In the genomic region with DNA sequence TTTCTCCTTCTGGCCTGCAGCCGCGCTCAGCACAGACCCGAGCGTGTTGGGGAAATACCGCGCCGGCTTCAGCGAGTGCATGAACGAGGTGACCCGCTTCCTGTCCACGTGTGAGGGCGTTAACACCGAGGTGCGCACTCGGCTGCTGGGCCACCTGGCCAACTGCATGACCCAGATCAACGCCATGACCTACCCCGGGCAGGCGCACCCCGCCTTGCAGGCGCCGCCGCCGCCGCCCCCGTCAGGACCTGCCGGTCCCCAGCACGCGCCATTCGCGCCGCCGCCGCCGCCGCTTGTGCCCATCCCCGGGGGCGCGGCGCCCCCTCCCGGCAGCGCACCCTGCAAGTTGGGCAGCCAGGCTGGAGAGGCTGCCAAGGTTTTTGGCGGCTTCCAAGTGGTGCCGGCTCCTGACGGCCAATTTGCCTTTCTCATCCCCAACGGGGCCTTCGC, we compare ENCODE assay signal across 8 mouse cellular contexts. TPM values are rescaled to one million over a fixed set of nuclear protein-coding genes. Genes with fewer than 3 reads are reported as not detected.
DNase-seq lines count a peak whose midpoint lies in the region; ATAC-seq and TF ChIP-seq lines count a peak whose summit lies in the region.

No protein-coding gene starts in this region.

- intact Hi-C loops in heart, postnatal 10 days (cut with DNase I), result loop anchor here (1.0 to 2.0 kb wide), 5 partner anchors 120 to 333 kb away; no protein-coding TSS in a partner anchor

- peak; percentile 80 for DNase-seq in CD4-positive, CD25-positive, alpha-beta regulatory T cell, adult 2 months (ENCODE audit: low read depth, low spot score)
- DNase-seq in forebrain, embryonic 11.5 days (ENCODE audit: low spot score), result peak; percentile 92
- DNase-seq in heart, postnatal 10 days, result peak; percentile 91 to 93
- DNase-seq in kidney, postnatal 36 days, result peak; percentile 87 to 94
- DNase-seq in thymus, adult 18-20 months, result peak; percentile 61 to 69

- ATAC-seq in forebrain, embryonic 11.5 days (replicated peaks; ENCODE audit: low FRiP score), result 0 out of 2 replicates have a peak, but pooled peaks have one; percentile 1
- 0 out of 2 replicates have a peak, but pooled peaks have one; percentile 1 for ATAC-seq in liver, embryonic 16.5 days (ENCODE audit: low read depth)
- no peak for ATAC-seq in neural tube, embryonic 15.5 days (ENCODE audit: low FRiP score)

- TF ChIP-seq POLR2A in bone marrow, adult 2 months (IDR thresholded peaks at IDR 0.05; ENCODE audit: borderline replicate concordance, control insufficient read depth, low read depth, low read length), result no peak

- no peaks in the 10 kb centered on the region for H3K36me3 ChIP-seq in forebrain, embryonic 11.5 days (ENCODE audit: control insufficient read depth, insufficient read depth, low read length)
- H3K36me3 ChIP-seq in liver, embryonic 16.5 days (ENCODE audit: control insufficient read depth, insufficient read depth), result no peaks in the 10 kb centered on the region
- no peaks in the 10 kb centered on the region for H3K36me3 ChIP-seq in neural tube, embryonic 15.5 days

- TF ChIP-seq CTCF in bone marrow, adult 2 months (IDR thresholded peaks at IDR 0.05; ENCODE audit: control insufficient read depth, insufficient read depth, low read length), result peak; percentile 51

- peak overlapping the region; percentile 95 for H3K4me2 ChIP-seq in forebrain, embryonic 11.5 days (ENCODE audit: low read depth, low read length, severe bottlenecking)
- peak overlapping the region; percentile 54 for H3K4me2 ChIP-seq in liver, embryonic 16.5 days (ENCODE audit: low read depth, low read length)
- peak overlapping the region; percentile 98 for H3K4me2 ChIP-seq in neural tube, embryonic 15.5 days

- peak overlapping the region; percentile 28 for H3K27ac ChIP-seq in bone marrow, adult 2 months (ENCODE audit: control insufficient read depth, insufficient read depth, low read depth, low read length, poor library complexity)
- peak overlapping the region; percentile 88 for H3K27ac ChIP-seq in forebrain, embryonic 11.5 days (ENCODE audit: low read depth, low read length)
- peak overlapping the region; percentile 29 for H3K27ac ChIP-seq in liver, embryonic 16.5 days (ENCODE audit: low read length)
- H3K27ac ChIP-seq in neural tube, embryonic 15.5 days (replicated peaks), result peak overlapping the region; percentile 83

- peaks cover 6% of the 10 kb centered on the region for H3K27me3 ChIP-seq in forebrain, embryonic 11.5 days (ENCODE audit: control insufficient read depth, insufficient read depth, low read length)
- peaks cover 92% of the 10 kb centered on the region for H3K27me3 ChIP-seq in liver, embryonic 16.5 days (ENCODE audit: control insufficient read depth, insufficient read depth, low read depth, low read length)
- H3K27me3 ChIP-seq in neural tube, embryonic 15.5 days (replicated peaks), result peaks cover 25% of the 10 kb centered on the region

- under 1% methylated on average over 46 of the region's 46 CpGs for WGBS in bone marrow, adult 2 months
- 0% methylated on average over 45 of the region's 46 CpGs for WGBS in forebrain, embryonic 11.5 days
- WGBS in liver, embryonic 16.5 days (ENCODE audit: insufficient replicate concordance), result under 1% methylated on average over 44 of the region's 46 CpGs
- WGBS in neural tube, embryonic 15.5 days, result under 1% methylated on average over 45 of the region's 46 CpGs

- peak overlapping the region; percentile 91 for H3K9ac ChIP-seq in forebrain, embryonic 11.5 days (ENCODE audit: low read length)
- peak overlapping the region; percentile 19 for H3K9ac ChIP-seq in liver, embryonic 16.5 days (ENCODE audit: low read depth, low read length)
- peak overlapping the region; percentile 51 for H3K9ac ChIP-seq in neural tube, embryonic 15.5 days (replicated peaks)

- no peaks in the 10 kb centered on the region; the same call in none of the 2 replicates for H3K4me1 ChIP-seq in bone marrow, adult 2 months (ENCODE audit: control insufficient read depth, insufficient read depth, low read length)
- peaks cover 24% of the 10 kb centered on the region for H3K4me1 ChIP-seq in forebrain, embryonic 11.5 days (replicated peaks; ENCODE audit: control insufficient read depth, insufficient read depth, low read length)
- peaks cover 16% of the 10 kb centered on the region for H3K4me1 ChIP-seq in liver, embryonic 16.5 days (ENCODE audit: control insufficient read depth, low read depth, low read length)
- peaks cover 70% of the 10 kb centered on the region for H3K4me1 ChIP-seq in neural tube, embryonic 15.5 days

- H3K9me3 ChIP-seq in forebrain, embryonic 11.5 days (ENCODE audit: control insufficient read depth, low read length), result no peaks in the 10 kb centered on the region
- H3K9me3 ChIP-seq in liver, embryonic 16.5 days (replicated peaks; ENCODE audit: control insufficient read depth, low read length), result no peaks in the 10 kb centered on the region
- no peaks in the 10 kb centered on the region for H3K9me3 ChIP-seq in neural tube, embryonic 15.5 days (replicated peaks)

- H3K4me3 ChIP-seq in bone marrow, adult 2 months (replicated peaks; ENCODE audit: control insufficient read depth, low read depth, low read length), result peak overlapping the region; percentile 54
- H3K4me3 ChIP-seq in forebrain, embryonic 11.5 days (ENCODE audit: low read depth, low read length), result peak overlapping the region; percentile 75
- H3K4me3 ChIP-seq in liver, embryonic 16.5 days (ENCODE audit: low read depth, low read length), result peak overlapping the region; percentile 60
- peak overlapping the region; percentile 66 for H3K4me3 ChIP-seq in neural tube, embryonic 15.5 days (replicated peaks)

RNA-seq across cellular contexts. Expression of gene Hes1, which starts 2.7 kb away (rescaled TPM):
- polyA plus RNA-seq in bone marrow, adult 2 months (2011; ENCODE audit: insufficient read depth, insufficient read length, low replicate concordance, missing spikeins), result 1.1 and 12.4 TPM in 2 replicates
- polyA plus RNA-seq in forebrain, embryonic 11.5 days (2014; fragmentation: Nextera tagmentation; extraction: Ambion mirVana), result 66.5 and 67.0 TPM in 2 replicates
- total RNA-seq in heart, postnatal 10 days (2021), result 10 to 100 TPM; 49.0 to 58.4 TPM
- 4.6 and 4.7 TPM in 2 replicates for polyA plus RNA-seq in liver, embryonic 16.5 days (2015; fragmentation: Nextera tagmentation; extraction: Ambion mirVana)
- 13.6 and 23.2 TPM in 2 replicates for polyA plus RNA-seq in neural tube, embryonic 15.5 days (2015; fragmentation: Nextera tagmentation; extraction: Ambion mirVana)

Comparison
In these comparisons a context has a peak if more than half of its experiments do, and no peak if none do; other contexts are left out.
1. H3K27ac ChIP-seq: peak in every context shown above with its lines; median percentile 88 in forebrain, embryonic 11.5 days; 83 in neural tube, embryonic 15.5 days; 29 in liver, embryonic 16.5 days; 28 in bone marrow, adult 2 months.
2. H3K9ac ChIP-seq: peak in every context shown above with its lines; median percentile 91 in forebrain, embryonic 11.5 days; 51 in neural tube, embryonic 15.5 days; 19 in liver, embryonic 16.5 days.